Mouse (Mus musculus): Measurements from ENCODE around the gene Wdfy4.

The Wdfy4 gene

GRCm38 (mm10) chr14:32991082-32991481 is 194.2 kb downstream of the Wdfy4 start, which contains the start of gene Lrrc18:
Gene Lrrc18, plus strand, starts transcription at chr14:32991382.
- no peak for DNase-seq (ENCODE audit: low read depth in 2 of 2, low spot score in 2 of 2)

GRCm38 (mm10) chr14:32986659-32987058 is 198.6 kb downstream of the Wdfy4 start:
- no peak for DNase-seq (ENCODE audit: low read depth in 2 of 2, low spot score in 2 of 2)

- DNase-seq (ENCODE audit: low read depth in 2 of 2, low spot score in 2 of 2), result no peak
Observed at GRCm38 (mm10) chr14:32984176-32984738, 201.1 kb downstream of the Wdfy4 start.

GRCm38 (mm10) chr14:32970700-32971099 is 214.6 kb downstream of the Wdfy4 start:
- DNase-seq (ENCODE audit: low read depth in 2 of 2, low spot score in 2 of 2), result no peak

GRCm38 (mm10) chr14:32964742-32965141 is 220.6 kb downstream of the Wdfy4 start:
- no peak for DNase-seq (ENCODE audit: low read depth in 2 of 2, low spot score in 2 of 2)

- DNase-seq (ENCODE audit: low read depth in 2 of 2, low spot score in 2 of 2), result no peak
Observed at GRCm38 (mm10) chr14:32960481-32960880, 224.8 kb downstream of the Wdfy4 start.

- DNase-seq (ENCODE audit: low read depth in 2 of 2, low spot score in 2 of 2), result no peak
Observed at GRCm38 (mm10) chr14:32958671-32959070, 226.6 kb downstream of the Wdfy4 start.

GRCm38 (mm10) chr14:32956486-32956885 is 228.8 kb downstream of the Wdfy4 start:
- no peak for DNase-seq (ENCODE audit: low read depth in 2 of 2, low spot score in 2 of 2)

- no peak for DNase-seq (ENCODE audit: low read depth in 2 of 2, low spot score in 2 of 2)
Observed at GRCm38 (mm10) chr14:32950312-32951301, 234.7 kb downstream of the Wdfy4 start.

GRCm38 (mm10) chr14:32947512-32947911 is 237.8 kb downstream of the Wdfy4 start:
- no peak for DNase-seq (ENCODE audit: low read depth in 2 of 2, low spot score in 2 of 2)

- DNase-seq (ENCODE audit: low read depth in 2 of 2, low spot score in 2 of 2), result no peak
Observed at GRCm38 (mm10) chr14:32939217-32939616, 246.1 kb downstream of the Wdfy4 start.

GRCm38 (mm10) chr14:32934064-32934463 is 251.2 kb downstream of the Wdfy4 start:
- no peak for DNase-seq (ENCODE audit: low read depth in 2 of 2, low spot score in 2 of 2)

GRCm38 (mm10) chr14:32932220-32932619 is 253.1 kb downstream of the Wdfy4 start:
- DNase-seq (ENCODE audit: low read depth in 2 of 2, low spot score in 2 of 2), result no peak

GRCm38 (mm10) chr14:32931709-32932108 is 253.6 kb downstream of the Wdfy4 start:
- DNase-seq (ENCODE audit: low read depth in 2 of 2, low spot score in 2 of 2), result no peak

- no peak for DNase-seq (ENCODE audit: low read depth in 2 of 2, low spot score in 2 of 2)
Observed at GRCm38 (mm10) chr14:32923871-32924270, 261.4 kb downstream of the Wdfy4 start.

GRCm38 (mm10) chr14:32917919-32918318 is 267.4 kb downstream of the Wdfy4 start:
- no peak for DNase-seq (ENCODE audit: low read depth in 2 of 2, low spot score in 2 of 2)

GRCm38 (mm10) chr14:32915360-32915759 is 269.9 kb downstream of the Wdfy4 start:
- DNase-seq (ENCODE audit: low read depth in 2 of 2, low spot score in 2 of 2), result no peak

GRCm38 (mm10) chr14:32911187-32911586 is 274.1 kb downstream of the Wdfy4 start:
- no peak for DNase-seq (ENCODE audit: low read depth in 2 of 2, low spot score in 2 of 2)
